Mouse (Mus musculus) heart, embryonic 11.5 days (tissue): ENCODE measurements around the gene Bbof1. TPM values are rescaled to one million over a fixed set of nuclear protein-coding genes. Genes with fewer than 3 reads are reported as not detected.
A peak's percentile ranks its signal among the peaks of the same experiment; 100 is the strongest.

Experiments used
- ATAC-seq: fragments of 200-750 bp; cut with Nextera tagmentation; replicated peaks from 2 replicates; pipeline ENCODE4 v1.8.0; 2017; ENCODE audit warnings: moderate library complexity; ENCODE audit not compliant: insufficient number of reproducible peaks, low FRiP score, low TSS enrichment
- H3K27ac ChIP-seq: fragments of 300-500 bp; sonication (generic); 2 replicates; pipeline ENCODE4 v1.5.1; 2014; ENCODE audit warnings: mild to moderate bottlenecking, low read depth, low read length
- H3K27me3 ChIP-seq: fragments of 300-500 bp; sonication (generic); 2 replicates; pipeline ENCODE4 v1.6.1; 2014; ENCODE audit warnings: mild to moderate bottlenecking, low read length, mixed read lengths; ENCODE audit not compliant: control insufficient read depth, insufficient read depth
- H3K36me3 ChIP-seq: fragments of 300-500 bp; sonication (generic); 2 replicates; pipeline ENCODE4 v1.6.1; 2014; ENCODE audit warnings: mild to moderate bottlenecking, low read length, moderate library complexity, mixed read lengths; ENCODE audit not compliant: control insufficient read depth, insufficient read depth
- H3K4me1 ChIP-seq: fragments of 300-500 bp; sonication (generic); 2 replicates; pipeline ENCODE4 v1.6.1; 2014; ENCODE audit warnings: low read length; ENCODE audit not compliant: control insufficient read depth, insufficient read depth
- H3K4me2 ChIP-seq: fragments of 300-500 bp; sonication (generic); 2 replicates; pipeline ENCODE4 v1.6.1; 2014; ENCODE audit warnings: mild to moderate bottlenecking, moderate library complexity
- H3K4me3 ChIP-seq: fragments of 300-500 bp; sonication (generic); 2 replicates; pipeline ENCODE4 v1.5.1; 2014; ENCODE audit warnings: low read depth, low read length
- H3K9ac ChIP-seq: fragments of 300-500 bp; sonication (generic); 2 replicates; pipeline ENCODE4 v1.6.1; 2014; ENCODE audit warnings: mild to moderate bottlenecking, low read depth, low read length, moderate library complexity
- H3K9me3 ChIP-seq: fragments of 300-500 bp; sonication (generic); replicated peaks from 2 replicates; pipeline ENCODE4 v1.6.1; 2016; ENCODE audit warnings: low read length; ENCODE audit not compliant: control insufficient read depth
- WGBS: fragments of 180-500 bp; shearing (Covaris S2); extraction: QIAGEN DNeasy Blood & Tissue Kit; methylation state at CpG from one replicate; pipeline ENCODE4 v1.1.7; 2014; ENCODE audit not compliant: insufficient replicate concordance; 5-methylcytosine and 5-hydroxymethylcytosine counted together
- polyA plus RNA-seq: library from polyadenylated mRNA; unstranded; fragments of >200 nt; fragmentation: Nextera tagmentation; extraction: Ambion mirVana; gene quantifications from 2 replicates; pipeline ENCODE4 v1.2.1, GENCODE M21; 2014

Gene Bbof1
- polyA plus RNA-seq, 1 experiment from 2014 or later = 1.1 TPM

DNA sequence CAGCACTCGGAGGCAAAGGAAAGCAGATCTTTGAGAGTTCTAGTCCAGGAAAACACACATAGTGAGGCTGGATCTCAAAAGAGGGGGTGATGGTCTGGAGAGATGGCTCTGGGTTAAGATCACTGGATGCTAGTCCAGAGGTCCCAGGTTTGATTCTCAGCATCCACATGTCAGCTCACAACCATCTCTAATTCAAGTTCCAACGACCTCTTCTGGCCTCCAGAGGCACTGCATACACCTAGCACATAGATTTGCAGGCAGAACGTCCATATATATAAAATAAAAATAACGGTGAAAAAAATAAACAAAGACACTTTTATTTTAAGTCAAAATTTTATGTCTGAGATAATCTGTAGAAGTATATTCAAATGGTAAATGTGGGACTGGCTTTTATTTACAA is 1.6 kb upstream of the Bbof1 start:
- Histone ChIP-seq H3K4me1 (peaks cover 3% of the 10 kb centered on the region; the same call in 1 of the 2 replicates), H3K36me3 (no peaks in the 10 kb centered on the region), H3K9me3 (no peaks in the 10 kb centered on the region), H3K27ac (no peak overlapping the region), H3K4me2 (no peak overlapping the region), H3K9ac (no peak overlapping the region), H3K27me3 (no peaks in the 10 kb centered on the region), H3K4me3 (no peak overlapping the region)
- 55% methylated on average over 4 of the region's 4 CpGs for WGBS
- no peak for ATAC-seq

- peak overlapping the region; percentile 82 for H3K4me3 ChIP-seq
- H3K4me1 ChIP-seq = peaks cover 3% of the 10 kb centered on the region; the same call in 1 of the 2 replicates
- WGBS = 2% methylated on average over 47 of the region's 52 CpGs
- no peaks in the 10 kb centered on the region for H3K36me3 ChIP-seq
- peak; percentile 48; the same call in 1 of the 2 replicates for ATAC-seq
- H3K4me2 ChIP-seq = peak overlapping the region; percentile 89
- H3K27ac ChIP-seq = peak overlapping the region; percentile 85
- peak overlapping the region; percentile 92 for H3K9ac ChIP-seq
- H3K9me3 ChIP-seq = no peaks in the 10 kb centered on the region
- H3K27me3 ChIP-seq = no peaks in the 10 kb centered on the region
Observed at GRCm38 (mm10) chr12:84407874-84408818, 725 bp upstream of the Bbof1 start.

GRCm38 (mm10) chr12:84416834-84417604 is 8.1 kb downstream of the Bbof1 start, which contains the start of gene Rnf113a2:
Gene Rnf113a2 (plus strand): TSS chr12:84417196.
- peak; percentile 78; the same call in 1 of the 2 replicates for ATAC-seq
- peak within 1 kb of the TSS; percentile 76; the same call in 1 of the 2 replicates for H3K27ac ChIP-seq
- H3K4me1 ChIP-seq = peaks cover 4% of the 10 kb centered on the region; the same call in 1 of the 2 replicates
- H3K9me3 ChIP-seq = peaks cover 2% of the 10 kb centered on the region; the same call in 1 of the 2 replicates
- peak within 1 kb of the TSS; percentile 56 for H3K4me3 ChIP-seq
- H3K27me3 ChIP-seq = no peaks in the 10 kb centered on the region
- no peaks in the 10 kb centered on the region for H3K36me3 ChIP-seq
- peak within 1 kb of the TSS; percentile 80 for H3K9ac ChIP-seq
- 4% methylated on average over 50 of the region's 50 CpGs for WGBS
- H3K4me2 ChIP-seq = peak within 1 kb of the TSS; percentile 85

DNA sequence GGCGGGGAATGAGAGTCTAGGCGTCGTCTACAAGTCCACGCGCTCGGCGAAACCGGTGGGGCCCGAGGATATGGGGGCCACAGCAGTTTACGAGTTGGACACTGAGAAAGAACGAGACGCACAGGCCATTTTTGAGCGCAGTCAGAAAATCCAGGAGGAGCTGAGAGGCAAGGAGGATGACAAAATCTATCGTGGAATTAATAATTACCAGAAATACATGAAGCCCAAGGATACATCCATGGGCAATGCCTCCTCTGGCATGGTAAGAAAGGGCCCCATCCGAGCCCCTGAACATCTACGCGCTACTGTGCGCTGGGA is 8.7 kb downstream of the Bbof1 start:
- Histone ChIP-seq H3K27me3 (no peaks in the 10 kb centered on the region), H3K27ac (peak overlapping the region; percentile 76; the same call in 1 of the 2 replicates), H3K9ac (peak overlapping the region; percentile 80), H3K4me2 (peak overlapping the region; percentile 85), H3K4me1 (peaks cover 4% of the 10 kb centered on the region; the same call in 1 of the 2 replicates), H3K36me3 (no peaks in the 10 kb centered on the region), H3K4me3 (peak overlapping the region; percentile 56), H3K9me3 (peaks cover 2% of the 10 kb centered on the region; the same call in 1 of the 2 replicates)
- WGBS = 29% methylated on average over 18 of the region's 18 CpGs
- no peak for ATAC-seq

- H3K4me3 ChIP-seq = no peak overlapping the region
- H3K9me3 ChIP-seq = no peaks in the 10 kb centered on the region
- H3K27me3 ChIP-seq = no peaks in the 10 kb centered on the region
- H3K4me2 ChIP-seq = no peak overlapping the region
- no peaks in the 10 kb centered on the region for H3K4me1 ChIP-seq
- H3K36me3 ChIP-seq = no peaks in the 10 kb centered on the region
- no peak for ATAC-seq
- no peak overlapping the region for H3K9ac ChIP-seq
- H3K27ac ChIP-seq = no peak overlapping the region
- 49% methylated on average over 3 of the region's 3 CpGs for WGBS
Observed at GRCm38 (mm10) chr12:84423990-84424389, 15.1 kb downstream of the Bbof1 start.

GRCm38 (mm10) chr12:84429825-84430224 is 21.0 kb downstream of the Bbof1 start:
- Histone ChIP-seq H3K4me2 (no peak overlapping the region), H3K27ac (no peak overlapping the region), H3K27me3 (no peaks in the 10 kb centered on the region), H3K9me3 (no peaks in the 10 kb centered on the region), H3K4me3 (no peak overlapping the region), H3K4me1 (no peaks in the 10 kb centered on the region), H3K9ac (no peak overlapping the region), H3K36me3 (no peaks in the 10 kb centered on the region)
- ATAC-seq = no peak
- 93% methylated on average over 2 of the region's 2 CpGs for WGBS

GRCm38 (mm10) chr12:84438697-84439096 is 29.8 kb downstream of the Bbof1 start:
- no peaks in the 10 kb centered on the region for H3K36me3 ChIP-seq
- ATAC-seq = no peak

GRCm38 (mm10) chr12:84442526-84442925 is 33.7 kb downstream of the Bbof1 start:
- no peak for ATAC-seq
- no peaks in the 10 kb centered on the region for H3K36me3 ChIP-seq
- no peak overlapping the region for H3K27ac ChIP-seq
- WGBS = 72% methylated on average over 4 of the region's 4 CpGs
- no peak overlapping the region for H3K9ac ChIP-seq
- no peak overlapping the region for H3K4me3 ChIP-seq
- no peaks in the 10 kb centered on the region for H3K27me3 ChIP-seq
- no peaks in the 10 kb centered on the region for H3K4me1 ChIP-seq
- H3K9me3 ChIP-seq = no peaks in the 10 kb centered on the region
- H3K4me2 ChIP-seq = no peak overlapping the region

More at GRCm38 (mm10) chr12:84438697-84439096, 29.8 kb downstream of the Bbof1 start:
- H3K4me1 ChIP-seq = no peaks in the 10 kb centered on the region
- 44% methylated on average over 2 of the region's 2 CpGs for WGBS
- no peak overlapping the region for H3K9ac ChIP-seq
- H3K27ac ChIP-seq = no peak overlapping the region
- H3K4me3 ChIP-seq = no peak overlapping the region
- no peak overlapping the region for H3K4me2 ChIP-seq
- no peaks in the 10 kb centered on the region for H3K27me3 ChIP-seq
- H3K9me3 ChIP-seq = no peaks in the 10 kb centered on the region
